8 mouse cellular contexts compared by ENCODE assay signal in genomic region chr13:64344082-64344501, GRCm38 (mm10). TPM values are rescaled to one million over a fixed set of nuclear protein-coding genes. Genes with fewer than 3 reads are reported as not detected.
A peak's percentile ranks its signal among the peaks of the same experiment; 100 is the strongest.
DNase-seq lines count a peak whose midpoint lies in the region; ATAC-seq and TF ChIP-seq lines count a peak whose summit lies in the region.

No protein-coding gene starts in this region.

- no peaks in the 10 kb centered on the region for H3K36me3 ChIP-seq in embryonic facial prominence, embryonic 12.5 days
- H3K36me3 ChIP-seq in heart, embryonic 13.5 days, result no peaks in the 10 kb centered on the region
- H3K36me3 ChIP-seq in kidney, embryonic 16.5 days (ENCODE audit: insufficient read depth, low read length), result no peaks in the 10 kb centered on the region
- no peaks in the 10 kb centered on the region for H3K36me3 ChIP-seq in liver, embryonic 14.5 days (replicated peaks; ENCODE audit: control insufficient read depth, insufficient read depth, low read depth)
- H3K36me3 ChIP-seq in neural tube, embryonic 12.5 days, result no peaks in the 10 kb centered on the region

- H3K27ac ChIP-seq in embryonic facial prominence, embryonic 12.5 days, result no peak overlapping the region
- H3K27ac ChIP-seq in heart, embryonic 13.5 days (replicated peaks), result peak overlapping the region; percentile 34
- no peak overlapping the region for H3K27ac ChIP-seq in kidney, embryonic 16.5 days (ENCODE audit: low read length)
- no peak overlapping the region for H3K27ac ChIP-seq in liver, embryonic 14.5 days
- H3K27ac ChIP-seq in neural tube, embryonic 12.5 days, result no peak overlapping the region

- ATAC-seq in embryonic facial prominence, embryonic 12.5 days (ENCODE audit: insufficient number of reproducible peaks, insufficient read depth, low FRiP score, low TSS enrichment), result 0 out of 2 replicates have a peak, but pooled peaks have one; percentile 22
- ATAC-seq in heart, embryonic 13.5 days (ENCODE audit: extremely low read depth, insufficient number of reproducible peaks, low FRiP score, low TSS enrichment), result peak; percentile 62; the same call in 1 of the 2 replicates
- ATAC-seq in kidney, embryonic 16.5 days (ENCODE audit: low FRiP score, low TSS enrichment), result peak; percentile 89; the same call in 1 of the 2 replicates
- ATAC-seq in liver, embryonic 14.5 days (ENCODE audit: insufficient read depth), result peak; percentile 66
- peak; percentile 78 for ATAC-seq in neural tube, embryonic 12.5 days (ENCODE audit: low FRiP score, low read depth)

- 1% methylated on average over 9 of the region's 9 CpGs for WGBS in embryonic facial prominence, embryonic 12.5 days
- under 1% methylated on average over 9 of the region's 9 CpGs for WGBS in heart, embryonic 13.5 days
- WGBS in kidney, embryonic 16.5 days, result 2% methylated on average over 9 of the region's 9 CpGs
- 1% methylated on average over 9 of the region's 9 CpGs for WGBS in liver, embryonic 14.5 days (ENCODE audit: insufficient replicate concordance)
- 4% methylated on average over 9 of the region's 9 CpGs for WGBS in neural tube, embryonic 12.5 days

- no peaks in the 10 kb centered on the region for H3K4me1 ChIP-seq in embryonic facial prominence, embryonic 12.5 days
- H3K4me1 ChIP-seq in heart, embryonic 13.5 days, result peaks cover 5% of the 10 kb centered on the region; the same call in 1 of the 2 replicates
- no peaks in the 10 kb centered on the region for H3K4me1 ChIP-seq in kidney, embryonic 16.5 days (ENCODE audit: insufficient read depth, low read length)
- peaks cover 0 to 4% of the 10 kb centered on the region in 2 experiments; a peak in 2 of 4 replicates for H3K4me1 ChIP-seq in liver, embryonic 14.5 days (replicated peaks; ENCODE audit: control insufficient read depth in 2 of 2, insufficient read depth in 2 of 2, low read length in 1 of 2)
- H3K4me1 ChIP-seq in neural tube, embryonic 12.5 days, result no peaks in the 10 kb centered on the region; the same call in 1 of the 2 replicates

- peak; percentile 28 to 42 for DNase-seq in left cerebral cortex, adult 18-20 months (ENCODE audit: low spot score in 2 of 2)
- DNase-seq in left cerebral cortex, adult 11 months (ENCODE audit: low spot score), result no peak
- DNase-seq in liver, embryonic 14.5 days (ENCODE audit: low read depth in 3 of 3, low spot score in 3 of 3), result peak in 1 of 3 experiments; percentile 14
- DNase-seq in spleen, postnatal 36 days (ENCODE audit: low spot score in 2 of 2), result no peak

- TF ChIP-seq CTCF in liver, embryonic 14.5 days (IDR thresholded peaks at IDR 0.05; ENCODE audit: low read depth), result no peak

- no peaks in the 10 kb centered on the region for H3K9me3 ChIP-seq in embryonic facial prominence, embryonic 12.5 days
- no peaks in the 10 kb centered on the region for H3K9me3 ChIP-seq in heart, embryonic 13.5 days
- H3K9me3 ChIP-seq in kidney, embryonic 16.5 days (ENCODE audit: low read length), result no peaks in the 10 kb centered on the region
- H3K9me3 ChIP-seq in liver, embryonic 14.5 days (ENCODE audit: control insufficient read depth, low read length), result no peaks in the 10 kb centered on the region
- H3K9me3 ChIP-seq in neural tube, embryonic 12.5 days, result no peaks in the 10 kb centered on the region

- no peaks in the 10 kb centered on the region for H3K27me3 ChIP-seq in embryonic facial prominence, embryonic 12.5 days
- no peaks in the 10 kb centered on the region for H3K27me3 ChIP-seq in heart, embryonic 13.5 days (replicated peaks)
- no peaks in the 10 kb centered on the region for H3K27me3 ChIP-seq in kidney, embryonic 16.5 days (ENCODE audit: insufficient read depth, low read length)
- no peaks in the 10 kb centered on the region for H3K27me3 ChIP-seq in liver, embryonic 14.5 days (ENCODE audit: control insufficient read depth, insufficient read depth, low read length)
- H3K27me3 ChIP-seq in neural tube, embryonic 12.5 days (replicated peaks), result no peaks in the 10 kb centered on the region

- H3K4me2 ChIP-seq in embryonic facial prominence, embryonic 12.5 days (replicated peaks), result peak overlapping the region; percentile 64
- H3K4me2 ChIP-seq in heart, embryonic 13.5 days, result peak overlapping the region; percentile 82
- peak overlapping the region; percentile 80 for H3K4me2 ChIP-seq in kidney, embryonic 16.5 days (replicated peaks; ENCODE audit: low read depth, low read length)
- H3K4me2 ChIP-seq in liver, embryonic 14.5 days (ENCODE audit: low read depth), result peak overlapping the region; percentile 79
- peak overlapping the region; percentile 66 for H3K4me2 ChIP-seq in neural tube, embryonic 12.5 days (replicated peaks)

- peak overlapping the region; percentile 40 for H3K4me3 ChIP-seq in embryonic facial prominence, embryonic 12.5 days
- H3K4me3 ChIP-seq in heart, embryonic 13.5 days, result peak overlapping the region; percentile 65
- peak overlapping the region; percentile 61 for H3K4me3 ChIP-seq in kidney, embryonic 16.5 days (ENCODE audit: low read length)
- H3K4me3 ChIP-seq in liver, embryonic 14.5 days (ENCODE audit: insufficient read depth in 1 of 2, low read depth in 2 of 2, low read length in 2 of 2), result peak overlapping the region; percentile 61 to 69
- H3K4me3 ChIP-seq in neural tube, embryonic 12.5 days, result peak overlapping the region; percentile 34

- no peak for TF ChIP-seq EP300 in liver, embryonic 14.5 days (IDR thresholded peaks at IDR 0.05; ENCODE audit: low read depth)

- peak overlapping the region; percentile 39; the same call in 1 of the 2 replicates for H3K9ac ChIP-seq in embryonic facial prominence, embryonic 12.5 days
- peak overlapping the region; percentile 81 for H3K9ac ChIP-seq in heart, embryonic 13.5 days
- H3K9ac ChIP-seq in kidney, embryonic 16.5 days (replicated peaks; ENCODE audit: low read length), result peak overlapping the region; percentile 67
- H3K9ac ChIP-seq in liver, embryonic 14.5 days (replicated peaks), result peak overlapping the region; percentile 69
- 0 out of 2 replicates have a peak overlapping the region, but pooled peaks have one; percentile 18 for H3K9ac ChIP-seq in neural tube, embryonic 12.5 days

RNA-seq across cellular contexts. Expression of gene Ctsl, which starts 26.6 kb away (rescaled TPM):
- 100 to 1,000 TPM; 117 to 124 TPM for total RNA-seq in left cerebral cortex, adult 18-20 months (2021)
- polyA plus RNA-seq in embryonic facial prominence, embryonic 12.5 days (2016; fragmentation: Nextera tagmentation; extraction: Ambion mirVana), result 153 and 157 TPM in 2 replicates
- polyA plus RNA-seq in heart, embryonic 13.5 days (2015; fragmentation: Nextera tagmentation; extraction: Ambion mirVana), result 257 and 294 TPM in 2 replicates
- 382 and 413 TPM in 2 replicates for polyA plus RNA-seq in kidney, embryonic 16.5 days (2015; fragmentation: Nextera tagmentation; extraction: Ambion mirVana)
- polyA plus RNA-seq in liver, embryonic 14.5 days (2012; rRNA removed), result 62.5 and 82.2 TPM in 2 replicates
- 135 and 161 TPM in 2 replicates for polyA plus RNA-seq in liver, embryonic 14.5 days (2014; fragmentation: Nextera tagmentation; extraction: Ambion mirVana)
- polyA plus RNA-seq in neural tube, embryonic 12.5 days (2016; fragmentation: Nextera tagmentation; extraction: Ambion mirVana), result 136 and 138 TPM in 2 replicates

RNA-seq across cellular contexts. Expression of gene Aaed1, which starts 31.6 kb away (rescaled TPM):
- 10 to 100 TPM; 20.4 to 23.8 TPM for total RNA-seq in left cerebral cortex, adult 18-20 months (2021)
- polyA plus RNA-seq in embryonic facial prominence, embryonic 12.5 days (2016; fragmentation: Nextera tagmentation; extraction: Ambion mirVana), result 35.1 and 37.8 TPM in 2 replicates
- 62.9 and 68.6 TPM in 2 replicates for polyA plus RNA-seq in heart, embryonic 13.5 days (2015; fragmentation: Nextera tagmentation; extraction: Ambion mirVana)
- 43.3 and 55.4 TPM in 2 replicates for polyA plus RNA-seq in kidney, embryonic 16.5 days (2015; fragmentation: Nextera tagmentation; extraction: Ambion mirVana)
- 4.3 and 7.0 TPM in 2 replicates for polyA plus RNA-seq in liver, embryonic 14.5 days (2012; rRNA removed)
- polyA plus RNA-seq in liver, embryonic 14.5 days (2014; fragmentation: Nextera tagmentation; extraction: Ambion mirVana), result 14.9 and 15.0 TPM in 2 replicates
- polyA plus RNA-seq in neural tube, embryonic 12.5 days (2016; fragmentation: Nextera tagmentation; extraction: Ambion mirVana), result 23.6 and 24.6 TPM in 2 replicates

Comparison
In these comparisons a context has a peak if more than half of its experiments do, and no peak if none do; other contexts are left out.
1. DNase-seq: peak in left cerebral cortex, adult 18-20 months (2 of 2); none in left cerebral cortex, adult 11 months (single experiment) and spleen, postnatal 36 days (0 of 2).
2. ATAC-seq: peak in every context shown above with its lines; median percentile 89 in kidney, embryonic 16.5 days; 78 in neural tube, embryonic 12.5 days; 66 in liver, embryonic 14.5 days; 62 in heart, embryonic 13.5 days; 22 in embryonic facial prominence, embryonic 12.5 days.
3. H3K9ac ChIP-seq: peak in every context shown above with its lines; median percentile 81 in heart, embryonic 13.5 days; 69 in liver, embryonic 14.5 days; 67 in kidney, embryonic 16.5 days; 39 in embryonic facial prominence, embryonic 12.5 days; 18 in neural tube, embryonic 12.5 days.
4. Peak in every context shown above with its lines, with median percentiles within 50 percentile points of each other: H3K4me2 ChIP-seq and H3K4me3 ChIP-seq.